Comparison of ENCODE assay signal across 8 mouse cellular contexts in the genomic region with DNA sequence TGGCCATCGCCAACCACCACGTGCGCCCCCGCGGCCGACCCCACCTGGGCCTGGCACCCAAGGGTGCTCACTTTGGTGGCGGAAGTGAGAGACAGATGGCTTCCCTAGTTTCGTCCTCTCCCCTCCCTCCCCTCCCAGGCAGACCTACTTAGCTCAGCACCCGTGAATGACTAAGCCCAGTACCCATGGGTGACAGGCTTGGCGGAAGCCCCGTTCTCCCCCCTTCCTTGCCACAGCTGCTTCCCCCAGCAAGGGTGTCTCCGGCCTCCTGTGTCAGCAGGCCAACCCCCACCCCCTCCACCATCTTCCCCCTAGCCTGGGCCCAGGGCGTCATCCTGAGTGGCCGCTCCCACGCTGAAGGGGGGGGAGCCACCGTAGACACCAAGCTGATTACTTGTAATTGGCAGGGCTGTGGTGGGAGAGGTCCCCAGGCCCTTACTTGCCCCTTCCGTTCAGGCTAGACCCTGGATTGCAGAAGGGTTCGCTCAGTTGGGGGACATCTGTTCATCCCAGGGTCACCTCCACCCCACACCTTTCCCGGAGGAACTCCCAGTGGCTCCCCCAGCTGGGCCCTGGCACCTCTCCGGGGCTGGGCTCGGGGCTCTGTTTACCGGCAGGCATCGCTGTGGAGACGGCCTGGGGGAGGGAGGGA. TPM values are rescaled to one million over a fixed set of nuclear protein-coding genes. Genes with fewer than 3 reads are reported as not detected.
DNase-seq lines count a peak whose midpoint lies in the region; ATAC-seq and TF ChIP-seq lines count a peak whose summit lies in the region.

No protein-coding gene starts in this region.

- TF ChIP-seq RAD21 in MEL (IDR thresholded peaks at IDR 0.05; ENCODE audit: low read depth, low read length) = no peak

- DNase-seq in kidney, adult 2 months = no peak
- DNase-seq in kidney, adult 8-10 months = no peak
- peak; percentile 73 for DNase-seq in MEL (ENCODE audit: low read depth, low spot score)
- peak; percentile 37 for DNase-seq in embryonic facial prominence, embryonic 11.5 days (ENCODE audit: low spot score)
- peak; percentile 50 for DNase-seq in hindbrain, embryonic 11.5 days (ENCODE audit: low spot score)
- DNase-seq in liver, embryonic 11.5 days (ENCODE audit: low spot score) = no peak
- DNase-seq in neural tube, embryonic 10.5 days (ENCODE audit: extremely low spot score, low spot score) = peak; percentile 45
- no peak for DNase-seq in spleen, postnatal 4 days (ENCODE audit: low spot score in 2 of 2)

- 1% methylated on average over 24 of the region's 24 CpGs for WGBS in kidney, adult 2 months
- WGBS in embryonic facial prominence, embryonic 11.5 days = 1% methylated on average over 15 of the region's 24 CpGs
- WGBS in hindbrain, embryonic 11.5 days = 2% methylated on average over 24 of the region's 24 CpGs
- under 1% methylated on average over 24 of the region's 24 CpGs for WGBS in liver, embryonic 11.5 days

- H3K4me2 ChIP-seq in embryonic facial prominence, embryonic 11.5 days (ENCODE audit: low read depth, low read length) = peak overlapping the region; percentile 91
- peak overlapping the region; percentile 91 for H3K4me2 ChIP-seq in hindbrain, embryonic 11.5 days (replicated peaks; ENCODE audit: low read depth, low read length)
- H3K4me2 ChIP-seq in liver, embryonic 11.5 days = peak overlapping the region; percentile 99

- no peak for TF ChIP-seq CTCF in kidney, adult 2 months (conservative IDR thresholded peaks at IDR 0.05; ENCODE audit: insufficient read depth, insufficient read length, low read depth, low read length)
- TF ChIP-seq CTCF in MEL (IDR thresholded peaks at IDR 0.05 in 2 of 3, conservative IDR thresholded peaks at IDR 0.05 in 1 of 3; ENCODE audit: control insufficient read depth in 1 of 3, insufficient read depth in 1 of 3, low read depth in 2 of 3, low read length in 3 of 3, poor library complexity in 1 of 3, severe bottlenecking in 1 of 3) = no peak

- H3K9me3 ChIP-seq in MEL (replicated peaks; ENCODE audit: insufficient read depth, low read length) = no peaks in the 10 kb centered on the region
- no peaks in the 10 kb centered on the region for H3K9me3 ChIP-seq in embryonic facial prominence, embryonic 11.5 days (replicated peaks; ENCODE audit: control insufficient read depth, low read length)
- no peaks in the 10 kb centered on the region for H3K9me3 ChIP-seq in hindbrain, embryonic 11.5 days (ENCODE audit: control insufficient read depth, low read length)
- no peaks in the 10 kb centered on the region for H3K9me3 ChIP-seq in liver, embryonic 11.5 days (ENCODE audit: control insufficient read depth, low read length)

- no peaks in the 10 kb centered on the region for H3K27me3 ChIP-seq in kidney, adult 2 months (replicated peaks; ENCODE audit: control insufficient read depth, insufficient read depth, low read length)
- H3K27me3 ChIP-seq in MEL (ENCODE audit: control insufficient read depth in 1 of 2, insufficient read depth in 2 of 2, low read length in 2 of 2) = no peaks in the 10 kb centered on the region
- H3K27me3 ChIP-seq in embryonic facial prominence, embryonic 11.5 days (ENCODE audit: control insufficient read depth, insufficient read depth, low read length) = peaks cover 13% of the 10 kb centered on the region
- peaks cover 23% of the 10 kb centered on the region for H3K27me3 ChIP-seq in hindbrain, embryonic 11.5 days (ENCODE audit: control insufficient read depth, insufficient read depth, low read length)
- peaks cover 5% of the 10 kb centered on the region for H3K27me3 ChIP-seq in liver, embryonic 11.5 days (replicated peaks; ENCODE audit: control insufficient read depth, insufficient read depth, low read length)

- peak overlapping the region; percentile 93 for H3K27ac ChIP-seq in kidney, adult 2 months (ENCODE audit: insufficient read depth, low read depth, low read length)
- H3K27ac ChIP-seq in MEL (ENCODE audit: control insufficient read depth, low read depth, low read length) = peak overlapping the region; percentile 57
- peak overlapping the region; percentile 81 for H3K27ac ChIP-seq in embryonic facial prominence, embryonic 11.5 days (replicated peaks; ENCODE audit: low read depth, low read length)
- H3K27ac ChIP-seq in hindbrain, embryonic 11.5 days (ENCODE audit: low read depth, low read length) = peak overlapping the region; percentile 66
- peak overlapping the region; percentile 88 for H3K27ac ChIP-seq in liver, embryonic 11.5 days (ENCODE audit: low read depth, low read length)

- no peak for TF ChIP-seq POLR2A in kidney, adult 2 months (IDR thresholded peaks at IDR 0.05; ENCODE audit: low read depth, low read length)
- peak in 1 of 2 experiments; percentile 6; a peak in 1 of 4 replicates for TF ChIP-seq POLR2A in MEL (IDR thresholded peaks at IDR 0.05; ENCODE audit: control insufficient read depth in 1 of 2, insufficient read depth in 1 of 2, low read depth in 1 of 2, low read length in 2 of 2, poor library complexity in 1 of 2)

- H3K4me1 ChIP-seq in kidney, adult 2 months (ENCODE audit: control insufficient read depth, insufficient read depth, low read length) = peaks cover 32% of the 10 kb centered on the region
- H3K4me1 ChIP-seq in MEL (ENCODE audit: control insufficient read depth in 1 of 2, insufficient read depth in 2 of 2, low read length in 2 of 2) = peaks cover 2 to 14% of the 10 kb centered on the region in 2 experiments; a peak in 3 of 4 replicates
- H3K4me1 ChIP-seq in embryonic facial prominence, embryonic 11.5 days (ENCODE audit: control insufficient read depth, insufficient read depth, low read length) = peaks cover 18% of the 10 kb centered on the region
- peaks cover 20% of the 10 kb centered on the region for H3K4me1 ChIP-seq in hindbrain, embryonic 11.5 days (replicated peaks; ENCODE audit: control insufficient read depth, insufficient read depth, low read length)
- H3K4me1 ChIP-seq in liver, embryonic 11.5 days (replicated peaks; ENCODE audit: control insufficient read depth, insufficient read depth, low read length) = peaks cover 62% of the 10 kb centered on the region

- H3K36me3 ChIP-seq in kidney, adult 2 months (ENCODE audit: control insufficient read depth, insufficient read depth, low read length) = no peaks in the 10 kb centered on the region
- peaks cover 0 to 16% of the 10 kb centered on the region in 2 experiments; a peak in 3 of 4 replicates for H3K36me3 ChIP-seq in MEL (ENCODE audit: control insufficient read depth in 1 of 2, insufficient read depth in 2 of 2, low read length in 2 of 2)
- H3K36me3 ChIP-seq in embryonic facial prominence, embryonic 11.5 days (replicated peaks; ENCODE audit: control insufficient read depth, insufficient read depth, low read depth, low read length) = no peaks in the 10 kb centered on the region
- no peaks in the 10 kb centered on the region for H3K36me3 ChIP-seq in hindbrain, embryonic 11.5 days (ENCODE audit: control insufficient read depth, insufficient read depth, low read length)
- peaks cover under 1% of the 10 kb centered on the region; the same call in 1 of the 2 replicates for H3K36me3 ChIP-seq in liver, embryonic 11.5 days (ENCODE audit: control insufficient read depth, insufficient read depth, low read length)

- peak overlapping the region; percentile 96 for H3K9ac ChIP-seq in MEL (ENCODE audit: control insufficient read depth, low read depth, low read length, poor library complexity, severe bottlenecking)
- H3K9ac ChIP-seq in embryonic facial prominence, embryonic 11.5 days (replicated peaks; ENCODE audit: low read length) = peak overlapping the region; percentile 90
- peak overlapping the region; percentile 84 for H3K9ac ChIP-seq in hindbrain, embryonic 11.5 days (ENCODE audit: low read depth, low read length)
- peak overlapping the region; percentile 89 for H3K9ac ChIP-seq in liver, embryonic 11.5 days (ENCODE audit: low read depth, low read length)

- 0 out of 2 replicates have a peak, but pooled peaks have one; percentile 0 for ATAC-seq in embryonic facial prominence, embryonic 11.5 days (replicated peaks; ENCODE audit: insufficient number of reproducible peaks, low FRiP score, low TSS enrichment, low read depth)
- ATAC-seq in hindbrain, embryonic 11.5 days (ENCODE audit: low FRiP score) = 0 out of 2 replicates have a peak, but pooled peaks have one; percentile 1
- ATAC-seq in liver, embryonic 11.5 days (replicated peaks; ENCODE audit: low FRiP score) = no peak

- peak overlapping the region; percentile 98 for H3K4me3 ChIP-seq in kidney, adult 2 months (ENCODE audit: insufficient read depth, low read depth, low read length)
- H3K4me3 ChIP-seq in MEL (ENCODE audit: control insufficient read depth in 1 of 2, insufficient read depth in 1 of 2, low read depth in 2 of 2, low read length in 2 of 2) = peak overlapping the region; percentile 85 to 88
- peak overlapping the region; percentile 82 for H3K4me3 ChIP-seq in embryonic facial prominence, embryonic 11.5 days (ENCODE audit: low read depth, low read length)
- peak overlapping the region; percentile 61 for H3K4me3 ChIP-seq in hindbrain, embryonic 11.5 days (ENCODE audit: low read depth, low read length)
- peak overlapping the region; percentile 97 for H3K4me3 ChIP-seq in liver, embryonic 11.5 days (ENCODE audit: low read depth, low read length)

- 0 out of 4 replicates have a peak, but pooled peaks of 1 of the 2 experiments have one; percentile 6 for TF ChIP-seq EP300 in MEL (IDR thresholded peaks at IDR 0.05; ENCODE audit: low read depth in 1 of 2, low read length in 2 of 2)

- H3K79me2 ChIP-seq in MEL (ENCODE audit: control insufficient read depth, insufficient read depth, low read length, poor library complexity) = peaks cover 65% of the 10 kb centered on the region

RNA-seq across cellular contexts. Expression of a gene that starts 3.2 kb away (rescaled TPM):
- 36.0 and 37.1 TPM in 2 replicates for polyA plus RNA-seq in kidney, adult 2 months (2012; rRNA removed)
- total RNA-seq in MEL (2012; rRNA removed) = 23.8 and 25.3 TPM in 2 replicates
- 10 to 100 TPM; 40.6 to 45.4 TPM for polyA plus RNA-seq in MEL (2012; ENCODE audit: insufficient read depth in 1 of 2, insufficient read length in 2 of 2, low read depth in 1 of 2, low replicate concordance in 2 of 2, missing spikeins in 1 of 2)
- 4.9 and 5.5 TPM in 2 replicates for polyA plus RNA-seq in embryonic facial prominence, embryonic 11.5 days (2014; fragmentation: Nextera tagmentation; extraction: Ambion mirVana)
- polyA plus RNA-seq in hindbrain, embryonic 11.5 days (2014; fragmentation: Nextera tagmentation; extraction: Ambion mirVana) = 6.6 and 7.9 TPM in 2 replicates
- 31.6 and 34.2 TPM in 2 replicates for polyA plus RNA-seq in liver, embryonic 11.5 days (2014; fragmentation: Nextera tagmentation; extraction: Ambion mirVana)

RNA-seq across cellular contexts. Expression of a gene that starts 29.5 kb away (rescaled TPM):
- polyA plus RNA-seq in kidney, adult 2 months (2012; rRNA removed) = 34.6 and 36.8 TPM in 2 replicates
- 19.5 and 21.0 TPM in 2 replicates for total RNA-seq in MEL (2012; rRNA removed)
- 10 to 100 TPM in 1 of 2 experiments, not detected in 1; 40.4 TPM for polyA plus RNA-seq in MEL (2012; ENCODE audit: insufficient read depth in 1 of 2, insufficient read length in 2 of 2, low read depth in 1 of 2, low replicate concordance in 2 of 2, missing spikeins in 1 of 2)
- 36.1 and 46.5 TPM in 2 replicates for polyA plus RNA-seq in embryonic facial prominence, embryonic 11.5 days (2014; fragmentation: Nextera tagmentation; extraction: Ambion mirVana)
- polyA plus RNA-seq in hindbrain, embryonic 11.5 days (2014; fragmentation: Nextera tagmentation; extraction: Ambion mirVana) = 52.7 and 54.1 TPM in 2 replicates
- 41.2 and 50.9 TPM in 2 replicates for polyA plus RNA-seq in liver, embryonic 11.5 days (2014; fragmentation: Nextera tagmentation; extraction: Ambion mirVana)

RNA-seq across cellular contexts. Expression of a gene that starts 32.5 kb away (rescaled TPM):
- 173 and 180 TPM in 2 replicates for polyA plus RNA-seq in kidney, adult 2 months (2012; rRNA removed)
- 147 and 152 TPM in 2 replicates for total RNA-seq in MEL (2012; rRNA removed)
- polyA plus RNA-seq in MEL (2012; ENCODE audit: insufficient read depth in 1 of 2, insufficient read length in 2 of 2, low read depth in 1 of 2, low replicate concordance in 2 of 2, missing spikeins in 1 of 2) = 100 to 1,000 TPM in 1 of 2 experiments, not detected in 1; 212 TPM
- polyA plus RNA-seq in embryonic facial prominence, embryonic 11.5 days (2014; fragmentation: Nextera tagmentation; extraction: Ambion mirVana) = 191 and 192 TPM in 2 replicates
- polyA plus RNA-seq in hindbrain, embryonic 11.5 days (2014; fragmentation: Nextera tagmentation; extraction: Ambion mirVana) = 201 and 203 TPM in 2 replicates
- 201 and 207 TPM in 2 replicates for polyA plus RNA-seq in liver, embryonic 11.5 days (2014; fragmentation: Nextera tagmentation; extraction: Ambion mirVana)

RNA-seq across cellular contexts. Expression of a gene that starts 38.2 kb away (rescaled TPM):
- polyA plus RNA-seq in kidney, adult 2 months (2012; rRNA removed) = 1,330 and 1,454 TPM in 2 replicates
- total RNA-seq in MEL (2012; rRNA removed) = 2,850 and 2,863 TPM in 2 replicates
- polyA plus RNA-seq in MEL (2012; ENCODE audit: insufficient read depth in 1 of 2, insufficient read length in 2 of 2, low read depth in 1 of 2, low replicate concordance in 2 of 2, missing spikeins in 1 of 2) = 1,000 to 10,000 TPM; 3,442 to 4,586 TPM
- 417 and 424 TPM in 2 replicates for polyA plus RNA-seq in embryonic facial prominence, embryonic 11.5 days (2014; fragmentation: Nextera tagmentation; extraction: Ambion mirVana)
- polyA plus RNA-seq in hindbrain, embryonic 11.5 days (2014; fragmentation: Nextera tagmentation; extraction: Ambion mirVana) = 380 and 413 TPM in 2 replicates
- 626 and 647 TPM in 2 replicates for polyA plus RNA-seq in liver, embryonic 11.5 days (2014; fragmentation: Nextera tagmentation; extraction: Ambion mirVana)

RNA-seq across cellular contexts. Expression of a gene that starts 39.6 kb away (rescaled TPM):
- polyA plus RNA-seq in kidney, adult 2 months (2012; rRNA removed) = 0.20 and 0.52 TPM in 2 replicates
- not detected in 2 replicates for total RNA-seq in MEL (2012; rRNA removed)
- polyA plus RNA-seq in MEL (2012; ENCODE audit: insufficient read depth in 1 of 2, insufficient read length in 2 of 2, low read depth in 1 of 2, low replicate concordance in 2 of 2, missing spikeins in 1 of 2) = under 1 TPM in 1 of 2 experiments, not detected in 1; 0.35 TPM
- polyA plus RNA-seq in embryonic facial prominence, embryonic 11.5 days (2014; fragmentation: Nextera tagmentation; extraction: Ambion mirVana) = 0.08 TPM in 2 replicates
- 0.23 and 0.49 TPM in 2 replicates for polyA plus RNA-seq in hindbrain, embryonic 11.5 days (2014; fragmentation: Nextera tagmentation; extraction: Ambion mirVana)
- 17.3 and 17.6 TPM in 2 replicates for polyA plus RNA-seq in liver, embryonic 11.5 days (2014; fragmentation: Nextera tagmentation; extraction: Ambion mirVana)

Comparison
In these comparisons a context has a peak if more than half of its experiments do, and no peak if none do; other contexts are left out.
1. DNase-seq: peak in MEL (single experiment), embryonic facial prominence, embryonic 11.5 days (single experiment), hindbrain, embryonic 11.5 days (single experiment) and neural tube, embryonic 10.5 days (single experiment); none in kidney, adult 2 months (single experiment), kidney, adult 8-10 months (0 of 2), liver, embryonic 11.5 days (single experiment) and spleen, postnatal 4 days (0 of 2).
2. Peak in every context shown above with its lines, with median percentiles within 50 percentile points of each other: H3K27ac ChIP-seq, H3K4me3 ChIP-seq, H3K9ac ChIP-seq and H3K4me2 ChIP-seq.